Mouse (Mus musculus) hindbrain, postnatal 0 days (tissue): ENCODE measurements around the gene Acvr2b. TPM values are rescaled to one million over a fixed set of nuclear protein-coding genes. Genes with fewer than 3 reads are reported as not detected.

Experiments used
- ATAC-seq: fragments of 200-750 bp; cut with Nextera tagmentation; 2 replicates; pipeline ENCODE4 v1.8.0; 2017; ENCODE audit warnings: mild to moderate bottlenecking, moderate TSS enrichment, moderate library complexity
- DNase-seq: peaks from one replicate; pipeline ENCODE4 v3.0.0-alpha.2; 2015; ENCODE audit warnings: low spot score
- H3K27ac ChIP-seq: fragments of 300-500 bp; sonication (generic); 2 replicates; pipeline ENCODE4 v1.5.1; 2014; ENCODE audit warnings: mild to moderate bottlenecking
- H3K27me3 ChIP-seq: fragments of 300-500 bp; sonication (generic); 2 replicates; pipeline ENCODE4 v1.6.1; 2014; ENCODE audit warnings: low read length, mixed read lengths; ENCODE audit not compliant: insufficient read depth
- H3K36me3 ChIP-seq: fragments of 300-500 bp; sonication (generic); 2 replicates; pipeline ENCODE4 v1.6.1; 2014; ENCODE audit warnings: low read length, mixed read lengths; ENCODE audit not compliant: insufficient read depth
- H3K4me1 ChIP-seq: fragments of 300-500 bp; sonication (generic); 2 replicates; pipeline ENCODE4 v1.6.1; 2014; ENCODE audit warnings: antibody characterized with exemption, low read length, mixed read lengths; ENCODE audit not compliant: insufficient read depth
- H3K4me2 ChIP-seq: fragments of 300-500 bp; sonication (generic); 2 replicates; pipeline ENCODE4 v1.6.1; 2014; ENCODE audit warnings: low read depth, mild to moderate bottlenecking, low read length, moderate library complexity, mixed read lengths
- H3K4me3 ChIP-seq: fragments of 300-500 bp; sonication (generic); 2 replicates; pipeline ENCODE4 v1.5.1; 2014; ENCODE audit warnings: low read length
- H3K9ac ChIP-seq: fragments of 300-500 bp; sonication (generic); replicated peaks from 2 replicates; pipeline ENCODE4 v1.6.1; 2014; ENCODE audit warnings: mild to moderate bottlenecking, low read length, moderate library complexity, mixed read lengths
- H3K9me3 ChIP-seq: fragments of 300-500 bp; sonication (generic); 2 replicates; pipeline ENCODE4 v1.6.1; 2016; ENCODE audit warnings: low read length, mixed read lengths
- CTCF ChIP-seq: IDR thresholded peaks from 2 replicates; pipeline ENCODE4 v1.5.1; 2016; ENCODE audit warnings: antibody characterized with exemption, control low read depth, low read depth
- WGBS: fragments of 180-500 bp; shearing (Covaris S2); extraction: QIAGEN DNeasy Blood & Tissue Kit; methylation state at CpG from one replicate; pipeline ENCODE4 v1.1.7; 2014; 5-methylcytosine and 5-hydroxymethylcytosine counted together
- polyA plus RNA-seq: library from polyadenylated mRNA; unstranded; fragments of >200 nt; fragmentation: Nextera tagmentation; extraction: Ambion mirVana; gene quantifications from 2 replicates; pipeline ENCODE4 v1.2.1, GENCODE M21; 2015
- total RNA-seq: library from RNA; depleted of rRNA; stranded (reverse); fragments of >200 nt; gene quantifications from 2 replicates; pipeline ENCODE4 v1.2.3, GENCODE M21; 2014; rRNA removed

Acvr2b gene
- total RNA-seq (24.3 and 38.0 TPM in 2 replicates), polyA plus RNA-seq (21.8 and 28.2 TPM in 2 replicates)

DNA sequence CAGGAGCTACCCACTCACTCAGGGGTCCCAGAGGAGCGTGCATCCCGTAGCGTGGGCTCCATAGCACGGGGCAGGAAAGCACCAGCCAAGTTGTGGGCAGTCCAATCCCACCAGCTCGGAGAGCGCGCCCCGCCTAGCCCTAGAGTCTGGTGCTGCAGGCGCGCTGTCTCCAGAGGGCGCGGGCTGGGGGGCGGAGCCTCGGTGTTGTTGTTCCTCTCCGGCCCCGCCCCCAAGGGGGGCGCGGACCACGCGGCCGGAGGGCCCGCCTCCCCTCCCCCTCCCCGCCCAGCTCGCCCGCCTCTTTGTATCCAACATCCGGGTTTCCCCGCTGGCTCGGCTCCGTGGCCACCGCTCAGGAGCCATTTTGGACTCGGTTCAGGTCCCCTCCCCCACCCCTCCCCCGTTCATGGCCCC is at the start of gene Acvr2b:
TSS of gene Acvr2b (plus strand) at position 318 of the 414 bp plus-strand sequence.
- WGBS, result 0% methylated on average over 19 of the region's 32 CpGs
- DNase-seq (peak; percentile 99), ATAC-seq (peak; percentile 96)
- H3K4me2 ChIP-seq, result peak within 1 kb of the TSS; percentile 77
- peak within 1 kb of the TSS; percentile 75 for H3K4me3 ChIP-seq
- no peaks in the 10 kb centered on the region for H3K36me3 ChIP-seq
- peak within 1 kb of the TSS; percentile 100 for H3K9ac ChIP-seq
- H3K4me1 ChIP-seq, result peaks cover 13% of the 10 kb centered on the region
- no peaks in the 10 kb centered on the region for H3K9me3 ChIP-seq
- no peaks in the 10 kb centered on the region for H3K27me3 ChIP-seq
- peak; percentile 62 for TF ChIP-seq CTCF
- peak within 1 kb of the TSS; percentile 99 for H3K27ac ChIP-seq

DNA sequence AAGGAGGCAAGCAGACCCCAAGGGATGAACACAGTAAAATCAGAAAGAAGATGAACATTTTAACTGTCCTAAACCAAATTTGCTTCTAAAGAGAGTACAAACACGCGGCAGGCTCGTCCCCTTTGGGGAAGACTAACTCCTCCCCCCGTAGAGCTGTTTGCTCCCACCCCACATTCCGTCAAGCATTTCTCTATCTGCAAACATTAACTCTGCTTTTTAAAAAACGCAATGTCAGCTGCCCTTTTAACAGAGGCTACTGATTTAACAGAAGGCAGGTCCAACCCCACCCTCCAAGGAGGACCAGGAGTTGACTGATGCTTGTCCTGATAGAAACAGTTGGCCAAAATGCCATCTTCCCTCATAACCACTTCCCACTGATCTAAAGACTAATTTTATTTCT is 48.0 kb upstream of the Acvr2b start:
- DNase-seq, result no peak
- H3K4me2 ChIP-seq, result no peak overlapping the region
- H3K9ac ChIP-seq, result no peak overlapping the region
- no peak overlapping the region for H3K27ac ChIP-seq
- peaks cover 6% of the 10 kb centered on the region; the same call in 1 of the 2 replicates for H3K36me3 ChIP-seq
- WGBS, result 76% methylated on average over 6 of the region's 6 CpGs
- no peaks in the 10 kb centered on the region for H3K27me3 ChIP-seq
- H3K4me3 ChIP-seq, result no peak overlapping the region
- H3K4me1 ChIP-seq, result no peaks in the 10 kb centered on the region
- no peak for TF ChIP-seq CTCF
- no peaks in the 10 kb centered on the region for H3K9me3 ChIP-seq
- no peak for ATAC-seq

DNA sequence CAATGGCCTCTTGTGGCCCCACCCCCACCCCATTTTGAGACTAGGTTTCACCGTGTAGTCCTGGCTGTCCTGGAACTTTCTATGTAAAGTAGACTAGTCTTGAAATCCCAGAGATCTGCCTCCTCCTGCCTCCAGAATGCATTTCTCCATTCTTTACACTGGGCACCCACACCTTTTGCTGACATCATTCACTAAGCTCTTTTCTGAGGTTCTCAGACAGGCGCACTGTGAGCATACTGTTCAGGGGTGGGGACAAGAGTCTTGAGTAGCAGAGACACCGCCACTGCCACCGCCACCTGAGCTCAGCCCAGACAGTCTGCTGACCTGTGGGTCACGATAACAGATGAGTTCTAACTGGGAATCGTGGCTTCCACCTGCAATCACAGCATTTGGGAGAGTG is 46.0 kb upstream of the Acvr2b start:
- DNase-seq (no peak), ATAC-seq (no peak)
- WGBS, result 81% methylated on average over 6 of the region's 6 CpGs
- Histone ChIP-seq H3K4me1 (no peaks in the 10 kb centered on the region), H3K9ac (no peak overlapping the region), H3K4me3 (no peak overlapping the region), H3K4me2 (no peak overlapping the region), H3K27me3 (no peaks in the 10 kb centered on the region), H3K27ac (no peak overlapping the region), H3K36me3 (no peaks in the 10 kb centered on the region; the same call in 1 of the 2 replicates), H3K9me3 (no peaks in the 10 kb centered on the region)
- TF ChIP-seq CTCF, result no peak

DNA sequence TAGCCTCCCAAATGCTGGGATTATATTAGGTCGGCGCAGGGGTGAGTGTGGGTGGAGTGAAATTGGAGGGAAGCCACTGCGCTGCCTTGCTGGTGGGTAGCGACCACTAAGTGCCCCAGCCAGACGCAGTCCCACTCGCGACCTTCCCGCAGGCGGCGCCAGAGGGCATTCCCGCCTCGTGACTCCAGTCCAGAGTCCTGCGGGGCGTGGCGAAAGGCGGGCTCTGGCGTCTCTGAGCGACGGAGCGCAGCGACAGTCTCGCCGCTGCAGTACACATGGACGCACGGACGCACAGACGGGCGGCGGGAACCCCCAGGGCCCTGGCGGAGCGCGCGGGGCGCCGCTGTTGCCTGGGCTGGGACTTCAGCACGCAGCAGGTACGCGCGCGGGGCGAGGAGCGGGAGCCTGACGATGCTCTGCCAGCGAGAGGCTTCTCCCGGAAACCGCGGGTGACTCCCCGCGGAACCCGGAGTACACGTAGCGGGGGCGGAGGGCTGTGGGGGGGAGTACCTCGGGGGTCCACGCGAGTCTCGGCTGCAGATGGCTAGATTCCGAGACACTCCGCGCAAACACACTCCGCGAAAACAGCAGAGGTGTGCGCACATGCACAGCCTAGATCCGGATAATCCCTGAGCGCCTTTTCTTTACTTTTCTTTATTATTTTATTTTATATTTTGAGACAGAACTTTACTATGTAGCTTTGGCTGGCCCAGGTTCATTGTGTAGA is 44.4 kb upstream of the Acvr2b start, which contains the start of gene Xylb:
TSS of gene Xylb (plus strand) at position 51 of the 727 bp plus-strand sequence.
- peak; percentile 89 for TF ChIP-seq CTCF
- Histone ChIP-seq H3K4me1 (no peaks in the 10 kb centered on the region), H3K4me3 (peak within 1 kb of the TSS; percentile 66), H3K27me3 (no peaks in the 10 kb centered on the region), H3K9ac (peak within 1 kb of the TSS; percentile 62), H3K9me3 (no peaks in the 10 kb centered on the region), H3K4me2 (peak within 1 kb of the TSS; percentile 87), H3K36me3 (no peaks in the 10 kb centered on the region), H3K27ac (no peak within 1 kb of the TSS)
- 2% methylated on average over 62 of the region's 65 CpGs for WGBS
- ATAC-seq, result peak; percentile 93
- DNase-seq, result peak; percentile 94

DNA sequence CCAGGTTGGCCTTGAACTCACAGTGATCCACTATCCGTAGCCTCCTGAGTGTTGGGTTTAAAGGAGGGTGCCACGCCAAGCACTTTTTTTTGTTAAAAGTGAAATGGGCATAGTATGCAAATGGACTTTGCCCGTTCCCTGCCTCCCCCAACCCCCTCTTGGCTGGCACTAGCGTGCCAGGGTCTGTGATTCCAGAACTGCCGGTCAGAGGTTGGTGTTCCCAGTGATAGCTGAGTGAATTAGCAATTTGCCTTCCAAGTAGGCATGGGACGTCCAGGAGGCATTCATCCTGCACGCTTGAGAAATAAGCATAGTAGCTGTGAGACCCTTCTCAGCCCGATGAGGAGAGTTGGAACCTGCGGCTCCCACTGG is 43.9 kb upstream of the Acvr2b start:
- no peak overlapping the region for H3K9ac ChIP-seq
- no peak for TF ChIP-seq CTCF

DNA sequence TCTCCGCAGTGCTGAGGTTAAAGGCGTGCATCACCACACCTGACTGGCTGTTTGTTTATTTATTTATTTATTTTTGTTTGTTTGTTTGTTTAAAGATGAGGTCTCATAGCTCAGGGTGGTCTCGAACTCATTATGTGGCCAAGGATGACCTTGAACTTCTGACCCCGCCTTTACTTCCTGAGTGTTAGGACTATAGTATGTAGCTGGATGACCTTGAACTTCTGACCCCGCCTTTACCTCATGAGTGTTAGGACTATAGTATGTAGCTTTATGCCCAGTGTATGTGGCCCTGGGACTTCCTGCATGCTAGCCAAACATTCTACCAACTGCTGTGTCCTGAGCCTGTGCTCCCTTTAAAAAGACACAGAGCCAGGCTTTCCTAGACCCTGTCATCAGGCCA is 40.5 kb upstream of the Acvr2b start:
- Histone ChIP-seq H3K4me2 (no peak overlapping the region), H3K36me3 (no peaks in the 10 kb centered on the region), H3K27me3 (no peaks in the 10 kb centered on the region), H3K27ac (no peak overlapping the region), H3K9me3 (no peaks in the 10 kb centered on the region), H3K4me1 (no peaks in the 10 kb centered on the region), H3K9ac (no peak overlapping the region), H3K4me3 (no peak overlapping the region)
- ATAC-seq, result no peak
- 95% methylated on average over 5 of the region's 5 CpGs for WGBS
- no peak for DNase-seq
- TF ChIP-seq CTCF, result no peak

More for the DNA sequence above, 43.9 kb upstream of the Acvr2b start:
- H3K4me1 ChIP-seq, result no peaks in the 10 kb centered on the region
- no peaks in the 10 kb centered on the region for H3K36me3 ChIP-seq
- peak overlapping the region; percentile 66 for H3K4me3 ChIP-seq
- H3K9me3 ChIP-seq, result no peaks in the 10 kb centered on the region
- 26% methylated on average over 9 of the region's 9 CpGs for WGBS
- ATAC-seq, result no peak
- H3K27ac ChIP-seq, result no peak overlapping the region
- peak overlapping the region; percentile 87 for H3K4me2 ChIP-seq
- no peak for DNase-seq
- no peaks in the 10 kb centered on the region for H3K27me3 ChIP-seq

DNA sequence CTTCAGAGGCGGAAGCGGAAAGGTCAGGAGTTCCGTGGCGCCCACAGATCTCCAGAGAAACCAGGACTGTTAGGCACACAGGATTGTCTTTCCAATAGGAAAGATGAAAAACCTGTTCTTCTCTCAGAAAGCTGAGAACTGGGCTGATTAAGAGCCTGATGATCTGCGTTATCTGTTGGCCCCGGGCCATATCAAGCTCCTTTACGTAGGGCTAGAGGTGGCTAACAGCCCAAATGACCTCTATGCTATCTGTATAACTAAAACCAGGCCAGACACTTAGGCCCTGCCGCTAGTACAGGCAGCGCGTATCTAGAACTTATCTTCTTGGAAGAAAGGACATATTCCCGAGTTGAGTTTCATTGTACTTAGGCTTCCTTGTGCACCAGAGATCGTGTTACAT is 38.7 kb upstream of the Acvr2b start:
- Histone ChIP-seq H3K9me3 (no peaks in the 10 kb centered on the region), H3K4me1 (no peaks in the 10 kb centered on the region), H3K4me2 (no peak overlapping the region), H3K27ac (no peak overlapping the region), H3K9ac (no peak overlapping the region), H3K4me3 (no peak overlapping the region), H3K27me3 (no peaks in the 10 kb centered on the region), H3K36me3 (no peaks in the 10 kb centered on the region)
- WGBS, result 94% methylated on average over 12 of the region's 12 CpGs
- no peak for DNase-seq
- no peak for ATAC-seq
- TF ChIP-seq CTCF, result no peak
